Comparison of ENCODE assay signal across 8 mouse cellular contexts in the genomic region with DNA sequence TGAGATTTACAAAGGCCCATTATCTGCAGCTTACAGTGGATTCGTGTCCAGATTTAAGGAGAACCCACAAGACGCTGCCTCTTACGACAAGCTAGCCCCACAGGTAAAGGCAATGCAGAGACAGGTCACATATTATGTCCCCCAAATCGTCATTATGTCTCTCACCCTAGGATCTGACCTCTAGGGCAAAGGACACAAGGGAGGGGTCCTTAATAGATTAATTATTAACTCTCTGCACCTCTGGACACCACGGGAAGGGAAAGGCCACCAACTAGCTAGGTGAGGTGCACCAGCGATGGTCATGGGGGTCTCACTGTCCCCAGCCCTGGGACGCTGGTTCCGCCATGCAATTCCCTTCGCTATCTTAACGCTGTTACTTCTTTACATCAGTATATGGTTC. TPM values are rescaled to one million over a fixed set of nuclear protein-coding genes. Genes with fewer than 3 reads are reported as not detected.
DNase-seq lines count a peak whose midpoint lies in the region; ATAC-seq and TF ChIP-seq lines count a peak whose summit lies in the region.
"Had no signal": no experiment of that assay in that cellular context is flagged by ENCODE, and none has a peak within 500 bp of the region (broad histone marks: within the 10 kb centered on the region; RNA-seq: fewer than 3 reads in every experiment).

A gene (plus strand): TSS at position 274 of the 400 bp plus-strand sequence.

- ATAC-seq in lung, embryonic 16.5 days (ENCODE audit: low read depth): no peak
- no peak for ATAC-seq in forebrain, postnatal 0 days
- ATAC-seq in liver, embryonic 11.5 days (replicated peaks; ENCODE audit: low FRiP score): 0 out of 2 replicates have a peak, but pooled peaks have one; percentile 34
- no peak for ATAC-seq in stomach, embryonic 16.5 days (ENCODE audit: insufficient read depth, low FRiP score)

- 75% methylated on average over 10 of the region's 10 CpGs for WGBS in lung, embryonic 16.5 days
- 82% methylated on average over 10 of the region's 10 CpGs for WGBS in forebrain, postnatal 0 days
- 71% methylated on average over 10 of the region's 10 CpGs for WGBS in liver, embryonic 11.5 days
- 77% methylated on average over 10 of the region's 10 CpGs for whole genome bisulfite sequencing in stomach, embryonic 16.5 days

- peak within 1 kb of the TSS; percentile 69; the same call in 1 of the 2 replicates for H3K27ac ChIP-seq in lung, embryonic 16.5 days (ENCODE audit: low read length)
- H3K27ac ChIP-seq in forebrain, postnatal 0 days (ENCODE audit: low read depth, low read length): no peak within 1 kb of the TSS
- H3K27ac ChIP-seq in liver, embryonic 11.5 days (ENCODE audit: low read depth, low read length): peak within 1 kb of the TSS; percentile 44
- H3K27ac ChIP-seq in stomach, embryonic 16.5 days (ENCODE audit: low read length): peak within 1 kb of the TSS; percentile 83; the same call in 1 of the 2 replicates

- no peak for TF ChIP-seq CTCF in forebrain, postnatal 0 days (IDR thresholded peaks at IDR 0.05; ENCODE audit: low read depth)

- H3K36me3 ChIP-seq in lung, embryonic 16.5 days (ENCODE audit: control insufficient read depth, insufficient read depth, low read length): no peaks in the 10 kb centered on the region
- H3K36me3 ChIP-seq in forebrain, postnatal 0 days (ENCODE audit: insufficient read depth): no peaks in the 10 kb centered on the region
- H3K36me3 ChIP-seq in liver, embryonic 11.5 days (ENCODE audit: control insufficient read depth, insufficient read depth, low read length): no peaks in the 10 kb centered on the region
- no peaks in the 10 kb centered on the region for H3K36me3 ChIP-seq in stomach, embryonic 16.5 days (ENCODE audit: control insufficient read depth, insufficient read depth, low read length)

- peak within 1 kb of the TSS; percentile 49 for H3K4me3 ChIP-seq in lung, embryonic 16.5 days (ENCODE audit: low read length)
- H3K4me3 ChIP-seq in forebrain, postnatal 0 days (ENCODE audit: low read depth, low read length): no peak within 1 kb of the TSS
- peak within 1 kb of the TSS; percentile 44 for H3K4me3 ChIP-seq in liver, embryonic 11.5 days (ENCODE audit: low read depth, low read length)
- H3K4me3 ChIP-seq in stomach, embryonic 16.5 days (replicated peaks; ENCODE audit: low read length): peak within 1 kb of the TSS; percentile 47

- DNase-seq in lung, postnatal 36 days: no peak
- DNase-seq in forebrain, postnatal 0 days: no peak
- no peak for DNase-seq in liver, embryonic 11.5 days (ENCODE audit: low spot score)
- no peak for DNase-seq in embryo, embryonic 9.5 days (ENCODE audit: extremely low spot score)
- DNase-seq in MN1 (ENCODE audit: low spot score): no peak
- DNase-seq: right cerebral cortex, adult 18-20 months had no signal

- H3K4me2 ChIP-seq in lung, embryonic 16.5 days (ENCODE audit: low read depth, low read length): peak within 1 kb of the TSS; percentile 68
- H3K4me2 ChIP-seq in forebrain, postnatal 0 days (ENCODE audit: low read depth): peak within 1 kb of the TSS; percentile 39
- H3K4me2 ChIP-seq in liver, embryonic 11.5 days: peak within 1 kb of the TSS; percentile 69
- H3K4me2 ChIP-seq in stomach, embryonic 16.5 days (ENCODE audit: low read depth, low read length): peak within 1 kb of the TSS; percentile 63

- no peaks in the 10 kb centered on the region for H3K27me3 ChIP-seq in lung, embryonic 16.5 days (ENCODE audit: control insufficient read depth, insufficient read depth, low read depth, low read length)
- H3K27me3 ChIP-seq in forebrain, postnatal 0 days (ENCODE audit: insufficient read depth, low read length): no peaks in the 10 kb centered on the region
- peaks cover 12% of the 10 kb centered on the region for H3K27me3 ChIP-seq in liver, embryonic 11.5 days (replicated peaks; ENCODE audit: control insufficient read depth, insufficient read depth, low read length)
- no peaks in the 10 kb centered on the region for H3K27me3 ChIP-seq in stomach, embryonic 16.5 days (ENCODE audit: control insufficient read depth, insufficient read depth, low read length)

- H3K9me3 ChIP-seq in lung, embryonic 16.5 days (ENCODE audit: control insufficient read depth, low read length): no peaks in the 10 kb centered on the region
- no peaks in the 10 kb centered on the region for H3K9me3 ChIP-seq in forebrain, postnatal 0 days (ENCODE audit: low read length)
- no peaks in the 10 kb centered on the region for H3K9me3 ChIP-seq in liver, embryonic 11.5 days (ENCODE audit: control insufficient read depth, low read length)
- H3K9me3 ChIP-seq in stomach, embryonic 16.5 days (replicated peaks; ENCODE audit: control insufficient read depth, low read length): no peaks in the 10 kb centered on the region

- peak within 1 kb of the TSS; percentile 73 for H3K9ac ChIP-seq in lung, embryonic 16.5 days (ENCODE audit: low read length)
- H3K9ac ChIP-seq in forebrain, postnatal 0 days: peak within 1 kb of the TSS; percentile 50
- peak within 1 kb of the TSS; percentile 38 for H3K9ac ChIP-seq in liver, embryonic 11.5 days (ENCODE audit: low read depth, low read length)
- peak within 1 kb of the TSS; percentile 76 for H3K9ac ChIP-seq in stomach, embryonic 16.5 days (ENCODE audit: low read length)

- H3K4me1 ChIP-seq in lung, embryonic 16.5 days (replicated peaks; ENCODE audit: control insufficient read depth, insufficient read depth, low read length): 0 out of 2 replicates have a peak, but pooled peaks cover 3% of the 10 kb centered on the region
- no peaks in the 10 kb centered on the region for H3K4me1 ChIP-seq in forebrain, postnatal 0 days (ENCODE audit: insufficient read depth)
- H3K4me1 ChIP-seq in liver, embryonic 11.5 days (replicated peaks; ENCODE audit: control insufficient read depth, insufficient read depth, low read length): peaks cover 23% of the 10 kb centered on the region
- H3K4me1 ChIP-seq in stomach, embryonic 16.5 days (ENCODE audit: control insufficient read depth, insufficient read depth, low read length): no peaks in the 10 kb centered on the region

RNA-seq across cellular contexts. Expression of the gene that starts here (rescaled TPM):
- polyA plus RNA-seq in lung, embryonic 16.5 days (2015; fragmentation: Nextera tagmentation; extraction: Ambion mirVana): 0.54 and 0.73 TPM in 2 replicates
- not detected in 2 replicates for total RNA-seq in forebrain, postnatal 0 days (2014; rRNA removed)
- polyA plus RNA-seq in forebrain, postnatal 0 days (2015; fragmentation: Nextera tagmentation; extraction: Ambion mirVana): 0.18 and 0.25 TPM in 2 replicates
- 20.2 and 20.5 TPM in 2 replicates for polyA plus RNA-seq in liver, embryonic 11.5 days (2014; fragmentation: Nextera tagmentation; extraction: Ambion mirVana)
- polyA plus RNA-seq in stomach, embryonic 16.5 days (2015; fragmentation: Nextera tagmentation; extraction: Ambion mirVana): 1.9 and 2.0 TPM in 2 replicates
